Mouse (Mus musculus) spleen, adult 2 months (tissue): ENCODE results near the gene Rnf208. TPM values are rescaled to one million over a fixed set of nuclear protein-coding genes. Genes with fewer than 3 reads are reported as not detected.

Experiments used
- DNase-seq, 2 experiments: peaks; one replicate each; pipeline versions ENCODE4 v3.0.0 to v3.0.0-alpha.2; 2012 to 2021; ENCODE audit warnings: low spot score in 2 of 2, low read depth in 1 of 2
- H3K27ac ChIP-seq: fragments of 200-500 bp; 2 replicates; pipeline ENCODE4 v1.5.1; 2012; ENCODE audit warnings: low read length, inconsistent platforms; ENCODE audit not compliant: insufficient read depth
- H3K27me3 ChIP-seq: fragments of 200-500 bp; 2 replicates; pipeline ENCODE4 v1.6.1; 2012; ENCODE audit warnings: mild to moderate bottlenecking, moderate library complexity, low read length, inconsistent platforms; ENCODE audit not compliant: control insufficient read depth, insufficient read depth
- H3K36me3 ChIP-seq: fragments of 200-500 bp; 2 replicates; pipeline ENCODE4 v1.6.1; 2012; ENCODE audit warnings: mild to moderate bottlenecking, low read length, inconsistent platforms; ENCODE audit not compliant: control insufficient read depth, insufficient read depth
- H3K4me1 ChIP-seq: fragments of 200-500 bp; 2 replicates; pipeline ENCODE4 v1.6.1; 2011; ENCODE audit warnings: inconsistent platforms; ENCODE audit not compliant: control insufficient read depth, insufficient read depth, insufficient read length
- H3K4me3 ChIP-seq: fragments of 200-500 bp; 2 replicates; pipeline ENCODE4 v1.5.1; 2011; ENCODE audit warnings: mild to moderate bottlenecking, inconsistent platforms; ENCODE audit not compliant: insufficient read depth, insufficient read length; ENCODE audit errors: extremely low read depth
- CTCF ChIP-seq: fragments of 200-500 bp; IDR thresholded peaks from 2 replicates; pipeline ENCODE4 v1.5.1; 2011; ENCODE audit warnings: mild to moderate bottlenecking, inconsistent platforms; ENCODE audit not compliant: insufficient read depth, insufficient read length, insufficient replicate concordance; ENCODE audit errors: extremely low read depth
- POLR2A ChIP-seq: fragments of 200-500 bp; IDR thresholded peaks from 2 replicates; pipeline ENCODE4 v1.6.1; 2011; ENCODE audit warnings: low read depth, low read length, inconsistent platforms
- WGBS: fragments of 180-500 bp; shearing (Covaris S2); methylation state at CpG from one replicate; pipeline ENCODE4 v1.1.7; 2018; 5-methylcytosine and 5-hydroxymethylcytosine counted together
- polyA plus RNA-seq: library from polyadenylated mRNA; depleted of rRNA; stranded (reverse); fragments of >200 nt; gene quantifications from 2 replicates; pipeline ENCODE4 v1.2.3, GENCODE M21; 2012; rRNA removed

The Rnf208 gene
- 1.8 and 2.1 TPM in 2 replicates for polyA plus RNA-seq

GRCm38 (mm10) chr2:25242101-25242506 lies at the start of gene Rnf208, which contains the start of gene Cysrt1:
Gene Rnf208, plus strand, starts transcription at chr2:25242255.
Gene Cysrt1, minus strand, starts transcription at chr2:25242452.
- peaks cover 11% of the 10 kb centered on the region for H3K27me3 ChIP-seq

DNA sequence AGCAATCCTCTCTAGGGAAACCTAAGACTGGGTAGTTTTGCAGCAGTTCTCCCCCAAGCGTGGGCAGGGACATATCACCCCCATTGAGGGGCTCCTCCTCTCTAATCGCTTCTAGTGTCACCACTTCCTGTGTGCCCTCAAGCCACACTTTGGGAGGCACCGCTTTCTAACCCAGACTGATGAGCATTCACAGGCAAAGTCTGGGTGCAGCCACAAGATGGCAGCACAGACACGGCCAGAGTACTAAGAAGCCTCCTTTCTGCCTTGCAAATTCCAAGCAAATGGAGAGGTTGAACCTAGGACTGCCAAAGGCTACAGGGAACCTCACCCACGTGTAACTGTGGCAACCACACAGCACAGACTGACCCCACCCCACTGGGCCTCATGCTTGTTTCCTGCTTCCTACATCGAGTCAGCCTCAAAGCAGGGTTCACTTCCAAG lies 48.7 kb upstream of the Rnf208 start:
- peak overlapping the region; percentile 98 for H3K27ac ChIP-seq
- WGBS, result 0% methylated on average over 6 of the region's 6 CpGs

More at GRCm38 (mm10) chr2:25242101-25242506, at the start of gene Rnf208, which contains the start of gene Cysrt1:
- H3K4me1 ChIP-seq, result peaks cover 9% of the 10 kb centered on the region
- 2% methylated on average over 50 of the region's 59 CpGs for WGBS
- peak within 1 kb of the TSS; percentile 40; the same call in 1 of the 2 replicates for H3K4me3 ChIP-seq
- no peaks in the 10 kb centered on the region; the same call in 1 of the 2 replicates for H3K36me3 ChIP-seq
- no peak for DNase-seq
- no peak for TF ChIP-seq CTCF
- no peak for TF ChIP-seq POLR2A
- no peak within 1 kb of the TSS for H3K27ac ChIP-seq

GRCm38 (mm10) chr2:25194006-25194405 lies 48.0 kb upstream of the Rnf208 start:
- H3K27me3 ChIP-seq, result no peaks in the 10 kb centered on the region
- peak overlapping the region; percentile 78; the same call in 1 of the 2 replicates for H3K4me3 ChIP-seq
- WGBS, result 29% methylated on average over 5 of the region's 5 CpGs
- no peak for DNase-seq
- H3K4me1 ChIP-seq, result peaks cover 21% of the 10 kb centered on the region; the same call in 1 of the 2 replicates
- TF ChIP-seq CTCF (no peak), POLR2A (no peak)
- peak overlapping the region; percentile 98 for H3K27ac ChIP-seq
- peaks cover 5% of the 10 kb centered on the region; the same call in 1 of the 2 replicates for H3K36me3 ChIP-seq

More for the DNA sequence above, 48.7 kb upstream of the Rnf208 start:
- no peaks in the 10 kb centered on the region for H3K27me3 ChIP-seq
- peaks cover 5% of the 10 kb centered on the region; the same call in 1 of the 2 replicates for H3K36me3 ChIP-seq
- DNase-seq, result peak; percentile 69 to 74
- TF ChIP-seq POLR2A (no peak), CTCF (peak; percentile 95; the same call in 1 of the 2 replicates)
- H3K4me1 ChIP-seq, result peaks cover 21% of the 10 kb centered on the region; the same call in 1 of the 2 replicates
- H3K4me3 ChIP-seq, result peak overlapping the region; percentile 33; the same call in 1 of the 2 replicates

- Histone ChIP-seq H3K4me1 (peaks cover 21% of the 10 kb centered on the region; the same call in 1 of the 2 replicates), H3K27ac (peak overlapping the region; percentile 98), H3K36me3 (peaks cover 6% of the 10 kb centered on the region; the same call in 1 of the 2 replicates), H3K4me3 (peak overlapping the region; percentile 78), H3K27me3 (no peaks in the 10 kb centered on the region)
- WGBS, result 12% methylated on average over 17 of the region's 17 CpGs
- no peak for TF ChIP-seq CTCF
- TF ChIP-seq POLR2A, result no peak
- DNase-seq, result peak in 1 of 2 experiments; percentile 54
These were observed 47.4 kb upstream of the Rnf208 start for GRCm38 (mm10) chr2:25194486-25195171.

- 2% methylated on average over 55 of the region's 55 CpGs for WGBS
- DNase-seq, result peak; percentile 86 to 95
- H3K4me3 ChIP-seq, result peak overlapping the region; percentile 78
These were observed 46.6 kb upstream of the Rnf208 start for GRCm38 (mm10) chr2:25195211-25196156.

More at GRCm38 (mm10) chr2:25195211-25196156, 46.6 kb upstream of the Rnf208 start:
- TF ChIP-seq POLR2A, result no peak; the same call in 1 of the 2 replicates
- TF ChIP-seq CTCF, result no peak
- Histone ChIP-seq H3K27ac (peak overlapping the region; percentile 98), H3K27me3 (no peaks in the 10 kb centered on the region), H3K4me1 (peaks cover 21% of the 10 kb centered on the region; the same call in 1 of the 2 replicates), H3K36me3 (peaks cover 10% of the 10 kb centered on the region)
